Mouse (Mus musculus) kidney, embryonic 16.5 days (tissue): ENCODE results near the gene St6galnac3. TPM values are rescaled to one million over a fixed set of nuclear protein-coding genes. Genes with fewer than 3 reads are reported as not detected.
A peak's percentile ranks its signal among the peaks of the same experiment; 100 is the strongest.

ENCODE experiments used
- ATAC-seq: fragments of 200-750 bp; cut with Nextera tagmentation; 2 replicates; pipeline ENCODE4 v1.8.0; 2017; ENCODE audit warnings: moderate TSS enrichment; ENCODE audit not compliant: low FRiP score, low TSS enrichment
- H3K27ac ChIP-seq: fragments of 300-500 bp; sonication (generic); 2 replicates; pipeline ENCODE4 v1.5.1; 2014; ENCODE audit warnings: low read length
- H3K27me3 ChIP-seq: fragments of 300-500 bp; sonication (generic); 2 replicates; pipeline ENCODE4 v1.6.1; 2014; ENCODE audit warnings: low read length, control low read depth, mixed read lengths; ENCODE audit not compliant: insufficient read depth
- H3K36me3 ChIP-seq: fragments of 300-500 bp; sonication (generic); 2 replicates; pipeline ENCODE4 v1.6.1; 2014; ENCODE audit warnings: low read length, control low read depth, mixed read lengths; ENCODE audit not compliant: insufficient read depth
- H3K4me1 ChIP-seq: fragments of 300-500 bp; sonication (generic); 2 replicates; pipeline ENCODE4 v1.6.1; 2014; ENCODE audit warnings: low read length, control low read depth, mixed read lengths; ENCODE audit not compliant: insufficient read depth
- H3K4me2 ChIP-seq: fragments of 300-500 bp; sonication (generic); replicated peaks from 2 replicates; pipeline ENCODE4 v1.6.1; 2014; ENCODE audit warnings: low read depth, low read length
- H3K4me3 ChIP-seq: fragments of 300-500 bp; sonication (generic); 2 replicates; pipeline ENCODE4 v1.5.1; 2014; ENCODE audit warnings: mild to moderate bottlenecking, low read length
- H3K9ac ChIP-seq: fragments of 300-500 bp; sonication (generic); replicated peaks from 2 replicates; pipeline ENCODE4 v1.6.1; 2014; ENCODE audit warnings: low read length
- H3K9me3 ChIP-seq: fragments of 300-500 bp; sonication (generic); 2 replicates; pipeline ENCODE4 v1.6.1; 2016; ENCODE audit warnings: low read length, control low read depth
- WGBS: fragments of 180-500 bp; shearing (Covaris S2); extraction: QIAGEN DNeasy Blood & Tissue Kit; methylation state at CpG from one replicate; pipeline ENCODE4 v1.1.7; 2014; 5-methylcytosine and 5-hydroxymethylcytosine counted together
- polyA plus RNA-seq: library from polyadenylated mRNA; unstranded; fragments of >200 nt; fragmentation: Nextera tagmentation; extraction: Ambion mirVana; gene quantifications from 2 replicates; pipeline ENCODE4 v1.2.1, GENCODE M21; 2015

St6galnac3 gene
- polyA plus RNA-seq, 1 experiment from 2014 or later, result 75.8 TPM

DNA sequence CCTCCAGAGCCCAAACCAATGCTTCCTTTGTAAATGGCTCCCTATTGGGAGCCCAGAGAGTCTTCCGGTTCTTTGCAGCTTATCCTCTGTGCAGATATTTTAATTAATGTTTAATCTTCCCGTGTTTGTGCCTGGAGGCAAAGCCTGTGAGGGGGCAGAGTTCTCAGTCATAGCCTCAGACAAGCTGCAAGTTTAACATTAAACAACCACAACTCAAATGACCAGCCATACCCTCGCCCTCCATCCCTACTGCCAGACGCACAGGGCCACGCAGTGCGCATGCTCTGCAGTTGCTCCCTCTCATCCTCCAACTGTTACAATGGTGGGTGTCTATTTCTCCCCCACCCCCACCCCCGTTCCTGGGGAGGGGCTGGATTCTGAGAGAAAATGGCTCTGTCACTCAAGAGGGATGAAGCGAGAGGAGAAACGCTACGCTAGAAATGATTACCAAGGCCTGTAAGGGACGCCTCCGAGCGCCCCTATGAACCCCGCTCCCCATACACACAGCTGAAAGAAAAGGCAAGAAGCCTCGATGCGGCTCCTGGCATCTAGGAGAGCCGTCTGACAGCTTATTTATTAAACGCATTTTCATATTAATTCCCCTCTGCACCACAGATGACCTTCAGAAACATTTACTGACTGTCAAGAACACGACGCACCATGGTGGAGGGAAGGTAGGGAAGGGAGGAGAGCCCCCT is 81.0 kb downstream of the St6galnac3 start:
- peaks cover 22% of the 10 kb centered on the region for H3K4me1 ChIP-seq
- H3K4me2 ChIP-seq, result peak overlapping the region; percentile 23
- H3K27ac ChIP-seq, result peak overlapping the region; percentile 74
- no peaks in the 10 kb centered on the region for H3K27me3 ChIP-seq
- no peak overlapping the region for H3K4me3 ChIP-seq
- 65% methylated on average over 20 of the region's 20 CpGs for WGBS
- H3K9me3 ChIP-seq, result no peaks in the 10 kb centered on the region
- no peak overlapping the region for H3K9ac ChIP-seq
- H3K36me3 ChIP-seq, result no peaks in the 10 kb centered on the region
- ATAC-seq, result peak; percentile 85

DNA sequence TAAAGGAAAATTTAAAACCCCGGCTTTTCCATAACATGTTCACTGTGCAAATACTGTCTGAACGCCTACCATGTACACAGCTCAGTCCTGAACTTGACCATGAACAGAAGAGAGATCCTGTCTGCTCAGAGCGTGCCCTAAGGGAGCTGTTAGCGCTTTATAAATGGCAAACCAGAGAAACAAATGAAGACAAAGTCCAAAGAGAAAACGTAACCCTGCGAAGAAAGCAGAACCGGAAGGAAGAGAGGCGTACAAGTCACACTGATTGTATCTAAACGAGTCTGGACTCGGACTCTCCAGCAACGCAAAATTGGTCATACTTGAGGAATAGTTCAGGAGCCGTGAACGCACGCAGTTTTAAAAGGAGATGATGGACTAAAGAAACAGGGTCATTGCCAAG is 82.1 kb downstream of the St6galnac3 start:
- Histone ChIP-seq H3K4me3 (no peak overlapping the region), H3K4me2 (no peak overlapping the region), H3K4me1 (peaks cover 22% of the 10 kb centered on the region), H3K27ac (no peak overlapping the region), H3K27me3 (no peaks in the 10 kb centered on the region), H3K9ac (no peak overlapping the region), H3K36me3 (no peaks in the 10 kb centered on the region), H3K9me3 (no peaks in the 10 kb centered on the region)
- ATAC-seq, result no peak
- 81% methylated on average over 14 of the region's 14 CpGs for WGBS

DNA sequence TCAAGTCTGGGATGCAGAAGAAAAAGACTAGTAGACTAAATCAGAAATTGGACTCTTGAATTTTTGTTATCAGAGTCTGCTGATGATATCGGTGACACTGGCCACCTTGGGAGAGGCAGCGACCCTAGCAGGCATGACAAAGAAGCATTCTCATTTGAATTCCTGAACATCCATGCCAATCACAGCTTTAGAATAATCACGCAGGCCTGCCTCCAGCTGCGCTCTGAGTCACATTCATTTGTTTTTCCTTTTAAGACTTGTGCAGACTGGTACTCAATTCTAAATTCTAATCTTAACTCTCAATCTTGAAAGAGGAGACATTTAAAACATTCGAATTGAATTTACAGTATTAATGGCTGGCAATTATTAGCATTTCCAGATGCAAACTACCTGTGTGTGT is 83.2 kb downstream of the St6galnac3 start:
- Histone ChIP-seq H3K27me3 (no peaks in the 10 kb centered on the region), H3K9ac (no peak overlapping the region), H3K9me3 (no peaks in the 10 kb centered on the region), H3K4me1 (peaks cover 25% of the 10 kb centered on the region), H3K27ac (no peak overlapping the region), H3K4me3 (no peak overlapping the region), H3K36me3 (no peaks in the 10 kb centered on the region), H3K4me2 (no peak overlapping the region)
- WGBS, result 82% methylated on average over 5 of the region's 5 CpGs
- ATAC-seq, result no peak

DNA sequence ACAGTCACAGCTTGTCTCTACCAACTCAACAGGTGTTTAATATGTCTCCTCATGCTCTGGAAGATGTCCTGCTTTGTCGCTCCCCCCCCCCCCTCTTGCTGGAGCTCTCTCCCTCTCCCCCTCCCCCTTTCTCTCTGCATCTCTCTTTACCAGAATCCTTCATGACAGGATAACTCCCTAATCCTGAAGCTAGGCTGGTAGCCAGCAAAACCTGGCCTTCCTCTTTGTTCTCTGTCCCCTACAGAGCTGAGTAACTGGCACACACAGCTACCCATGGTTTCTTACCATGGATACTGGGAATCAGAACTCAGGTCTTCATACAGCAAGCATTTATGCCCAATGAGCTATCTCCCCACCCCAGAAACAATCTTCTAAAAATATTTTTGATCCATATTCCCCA is 87.6 kb downstream of the St6galnac3 start:
- Histone ChIP-seq H3K27me3 (no peaks in the 10 kb centered on the region), H3K4me3 (no peak overlapping the region), H3K4me1 (peaks cover 15% of the 10 kb centered on the region), H3K27ac (no peak overlapping the region), H3K9ac (no peak overlapping the region), H3K4me2 (no peak overlapping the region), H3K9me3 (no peaks in the 10 kb centered on the region), H3K36me3 (no peaks in the 10 kb centered on the region)
- 67% methylated on average over 1 of the region's 1 CpGs for WGBS
- no peak for ATAC-seq

DNA sequence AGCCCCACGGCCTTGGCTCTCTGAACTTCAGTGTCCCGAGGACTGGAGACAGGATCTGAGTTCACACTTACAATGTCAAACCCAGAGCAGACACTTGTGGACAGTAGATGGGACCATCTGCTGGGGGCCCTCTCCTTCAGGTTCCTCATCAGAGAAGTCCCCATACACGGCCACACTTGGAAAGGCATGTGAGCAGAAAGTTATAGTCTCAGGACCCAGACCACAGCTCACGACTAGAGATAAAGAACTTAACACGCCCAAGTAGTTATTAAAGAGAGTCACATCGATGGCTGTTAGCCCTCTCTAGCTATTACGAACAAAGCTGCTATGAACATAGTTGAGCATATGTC is 88.2 kb downstream of the St6galnac3 start:
- H3K9ac ChIP-seq, result no peak overlapping the region
- ATAC-seq, result no peak
- no peak overlapping the region for H3K4me3 ChIP-seq
- H3K36me3 ChIP-seq, result no peaks in the 10 kb centered on the region
- H3K4me1 ChIP-seq, result peaks cover 15% of the 10 kb centered on the region
- no peaks in the 10 kb centered on the region for H3K27me3 ChIP-seq
- WGBS, result 70% methylated on average over 7 of the region's 7 CpGs
- H3K4me2 ChIP-seq, result no peak overlapping the region
- no peaks in the 10 kb centered on the region for H3K9me3 ChIP-seq
- peak overlapping the region; percentile 19; the same call in 1 of the 2 replicates for H3K27ac ChIP-seq

DNA sequence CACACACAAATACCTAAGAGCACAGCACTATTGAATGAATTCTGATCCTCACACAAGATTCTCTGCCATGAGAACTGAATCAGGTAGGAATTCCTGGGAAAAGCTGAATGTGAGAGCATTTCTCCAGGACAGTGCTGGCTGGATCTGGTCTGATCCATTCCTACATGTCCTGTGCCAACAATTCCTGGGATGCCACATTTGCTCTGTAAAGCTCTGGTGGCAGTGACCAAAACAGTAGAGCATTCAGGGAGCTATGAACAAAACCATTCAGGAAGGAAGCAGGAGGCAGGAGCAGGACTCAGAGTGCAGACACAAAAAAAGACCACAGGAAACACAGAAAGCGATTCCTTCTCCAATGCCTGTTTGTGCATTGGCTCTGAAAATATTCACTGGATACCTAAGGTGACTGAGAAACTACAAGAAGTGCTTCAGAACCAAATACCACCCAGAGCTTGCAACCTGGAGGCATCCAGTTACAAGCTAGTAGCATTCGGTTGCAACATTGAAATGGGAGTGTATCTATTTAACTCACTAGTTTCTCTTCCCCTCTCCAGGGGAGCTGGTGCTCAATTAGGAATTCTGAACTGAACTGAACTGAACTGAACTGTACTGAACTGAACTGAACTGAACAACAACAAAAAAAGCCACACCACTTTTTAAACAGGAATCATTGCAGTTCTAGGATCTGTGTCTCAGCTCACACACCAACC is 88.7 kb downstream of the St6galnac3 start:
- 47% methylated on average over 2 of the region's 2 CpGs for WGBS
- Histone ChIP-seq H3K4me1 (peaks cover 15% of the 10 kb centered on the region), H3K27ac (peak overlapping the region; percentile 19; the same call in 1 of the 2 replicates), H3K9me3 (no peaks in the 10 kb centered on the region), H3K27me3 (no peaks in the 10 kb centered on the region), H3K4me2 (no peak overlapping the region), H3K36me3 (no peaks in the 10 kb centered on the region), H3K4me3 (no peak overlapping the region), H3K9ac (no peak overlapping the region)
- no peak for ATAC-seq

DNA sequence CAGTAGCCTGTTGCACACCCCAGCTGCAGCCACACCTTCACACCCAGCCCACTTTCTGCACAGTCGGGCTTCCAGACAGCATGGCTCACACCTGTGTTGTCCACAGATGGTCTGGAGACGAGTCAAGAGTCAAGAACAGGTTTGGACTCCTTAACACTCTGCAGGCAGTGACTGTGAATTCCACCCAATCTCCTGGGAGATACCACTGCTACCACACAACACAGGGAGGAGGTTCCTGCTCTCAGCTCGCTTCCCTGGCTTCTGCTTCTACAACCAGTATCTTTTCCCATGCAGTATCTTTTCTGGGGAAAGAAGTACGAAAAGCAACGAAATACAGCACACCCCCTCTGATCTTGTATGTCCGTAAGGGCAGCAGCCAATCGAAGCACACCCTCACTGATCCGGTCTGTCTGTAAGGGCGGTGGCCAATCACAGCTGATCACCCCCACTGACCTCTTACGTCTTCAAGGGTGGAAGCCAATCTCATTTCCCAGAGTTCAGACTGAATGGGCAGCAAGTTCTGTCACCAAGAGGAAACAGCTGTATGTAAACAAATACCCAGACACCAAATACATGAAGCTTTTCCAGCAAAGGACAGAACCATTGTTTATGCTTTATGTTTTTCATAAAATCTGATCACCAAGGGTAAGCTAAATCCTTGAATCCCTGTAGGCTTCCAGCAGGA is 92.8 kb downstream of the St6galnac3 start:
- H3K9ac ChIP-seq, result no peak overlapping the region

DNA sequence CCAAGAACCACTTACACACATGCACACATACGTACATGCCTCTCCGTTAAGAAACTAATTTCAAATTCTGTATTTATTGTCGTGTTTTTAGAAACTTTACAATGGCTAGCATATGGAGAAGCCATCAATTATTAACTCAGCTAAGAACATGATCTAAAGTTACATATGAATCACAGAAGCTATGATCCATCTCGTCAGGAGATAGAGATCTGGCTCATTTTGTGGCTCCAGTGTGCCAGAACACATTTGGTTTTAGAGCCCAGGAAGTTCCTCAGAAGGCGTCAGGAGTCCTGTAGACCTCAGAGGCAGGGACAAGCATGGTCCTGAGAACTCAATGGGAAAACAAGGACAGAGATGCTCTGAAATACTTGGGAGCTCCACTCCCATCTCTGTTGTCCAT is 98.7 kb downstream of the St6galnac3 start:
- 0 out of 2 replicates have a peak overlapping the region, but pooled peaks have one; percentile 63 for H3K27ac ChIP-seq
- no peak overlapping the region for H3K4me2 ChIP-seq
- H3K9me3 ChIP-seq, result no peaks in the 10 kb centered on the region
- H3K27me3 ChIP-seq, result no peaks in the 10 kb centered on the region
- H3K4me1 ChIP-seq, result peaks cover 3% of the 10 kb centered on the region; the same call in 1 of the 2 replicates
- no peak overlapping the region for H3K9ac ChIP-seq
- H3K4me3 ChIP-seq, result no peak overlapping the region
- H3K36me3 ChIP-seq, result no peaks in the 10 kb centered on the region
- ATAC-seq, result no peak
- WGBS, result 59% methylated on average over 5 of the region's 5 CpGs

More for the DNA sequence above, 92.8 kb downstream of the St6galnac3 start:
- no peak overlapping the region for H3K4me2 ChIP-seq
- WGBS, result 77% methylated on average over 10 of the region's 10 CpGs
- no peak overlapping the region for H3K27ac ChIP-seq
- H3K36me3 ChIP-seq, result no peaks in the 10 kb centered on the region
- H3K4me3 ChIP-seq, result no peak overlapping the region
- H3K27me3 ChIP-seq, result no peaks in the 10 kb centered on the region
- peaks cover 15% of the 10 kb centered on the region for H3K4me1 ChIP-seq
- ATAC-seq, result no peak
- H3K9me3 ChIP-seq, result no peaks in the 10 kb centered on the region

DNA sequence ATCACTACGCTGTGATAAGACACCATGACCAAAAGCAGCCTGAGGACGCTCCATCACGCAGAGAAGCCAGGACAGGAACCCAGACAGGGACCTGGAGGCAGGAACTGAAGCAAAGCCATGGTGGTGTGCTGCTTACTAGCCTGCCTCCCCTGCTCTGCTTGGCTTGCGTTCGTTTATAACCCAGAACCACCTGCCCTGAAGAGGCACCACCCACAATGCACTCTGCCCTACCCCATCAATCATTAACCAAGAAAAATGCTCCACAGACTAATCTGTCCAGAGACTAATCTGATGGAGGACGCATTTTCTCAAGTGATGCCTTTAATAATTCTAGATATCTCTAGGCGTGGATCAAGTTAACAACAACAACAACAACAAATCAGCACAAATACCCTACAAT is 106.0 kb downstream of the St6galnac3 start:
- Histone ChIP-seq H3K27ac (no peak overlapping the region), H3K4me3 (no peak overlapping the region), H3K9me3 (no peaks in the 10 kb centered on the region), H3K36me3 (peaks cover 4% of the 10 kb centered on the region; the same call in 1 of the 2 replicates), H3K4me2 (no peak overlapping the region), H3K27me3 (no peaks in the 10 kb centered on the region), H3K9ac (no peak overlapping the region), H3K4me1 (peaks cover 33% of the 10 kb centered on the region)
- whole genome bisulfite sequencing, result 79% methylated on average over 7 of the region's 7 CpGs
- no peak for ATAC-seq
